Mouse (Mus musculus): ENCODE data around the gene Card14.

- no peak for TF ChIP-seq CTCF (IDR thresholded peaks at IDR 0.05; ENCODE audit: low read depth)
- no peak for TF ChIP-seq EP300 (optimal IDR thresholded peaks at IDR 0.05)
Observed at GRCm38 (mm10) chr11:119268557-119269195, 38.9 kb upstream of the Card14 start.
